Mouse (Mus musculus): Measurements from ENCODE around the gene Efnb1. TPM values are rescaled to one million over a fixed set of nuclear protein-coding genes. Genes with fewer than 3 reads are reported as not detected.

Efnb1 gene
- 1 to 10 TPM; 2.4 to 2.5 TPM for total RNA-seq (2023)

DNA sequence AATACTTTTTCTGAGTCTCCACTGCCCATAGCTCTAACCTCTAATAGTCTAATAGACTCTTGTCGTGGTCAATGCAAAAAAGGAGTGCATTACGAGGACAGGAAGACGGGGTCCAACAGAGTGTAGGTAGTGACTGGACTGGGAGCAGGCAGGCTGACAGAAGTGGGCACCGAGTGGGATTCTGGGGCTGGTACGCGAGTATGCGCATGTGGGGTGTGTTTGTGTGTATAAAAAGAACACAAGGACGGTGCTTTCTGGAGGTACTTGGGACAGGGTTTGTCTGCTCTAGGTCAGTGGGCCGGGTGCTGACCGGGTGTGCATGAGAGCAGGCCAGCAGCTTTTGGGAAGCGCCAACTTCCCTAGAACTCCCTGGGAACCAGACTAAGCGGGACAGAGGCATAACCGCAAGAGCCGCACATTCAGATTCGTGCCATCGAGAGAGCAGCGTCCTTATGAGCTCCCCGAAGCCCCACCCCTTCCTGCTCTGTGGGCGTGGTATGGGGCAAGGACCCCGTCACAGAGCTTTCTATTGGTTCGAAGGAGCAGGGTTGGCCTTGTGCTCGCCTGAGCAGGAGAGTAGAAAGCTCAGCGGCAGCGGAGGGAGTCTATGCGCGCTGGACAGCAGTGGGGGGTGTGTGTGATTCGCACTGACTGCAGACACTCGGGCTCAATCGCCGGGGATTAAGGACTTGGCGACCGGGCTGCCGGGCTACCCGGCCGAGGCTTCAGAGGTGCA, at the start of gene Efnb1:
Gene Efnb1 (plus strand): TSS at position 608 of the 736 bp plus-strand sequence.

Other genes starting within 250 kb of the Efnb1 start
- gene Ophn1, start 245.1 kb upstream of the Efnb1 start, total RNA-seq (2023) = 1 to 10 TPM in 1 of 2 experiments, not detected in 1; 1.6 TPM
- gene Yipf6, start 199.8 kb upstream of the Efnb1 start, total RNA-seq (2023) = 10 to 100 TPM; 28.4 to 34.5 TPM
- 1 to 10 TPM in 1 of 2 experiments, under 1 TPM in 1; 0.47 to 1.1 TPM for gene Stard8, start 132.9 kb upstream of the Efnb1 start, total RNA-seq (2023)

Data from T-cell, adult 66 days (primary cell).